Mouse (Mus musculus) CH12.LX (cell line): Measurements from ENCODE around the gene Gm20388. TPM values are rescaled to one million over a fixed set of nuclear protein-coding genes. Genes with fewer than 3 reads are reported as not detected.

ENCODE experiments used
- DNase-seq: peaks from one replicate; pipeline ENCODE4 v3.0.0-alpha.2; 2013; ENCODE audit errors: extremely low read depth
- H3K27ac ChIP-seq: 2 replicates; pipeline ENCODE4 v1.5.1; 2012; ENCODE audit warnings: low read depth, mild to moderate bottlenecking, control low read depth, moderate library complexity; ENCODE audit not compliant: insufficient read depth
- H3K27me3 ChIP-seq: replicated peaks from 2 replicates; pipeline ENCODE3; 2012; ENCODE audit warnings: inconsistent platforms
- H3K36me3 ChIP-seq, 2 experiments: replicated peaks in 1 of 2; 2 replicates each; pipeline versions ENCODE3 to v1.6.1; 2012; ENCODE audit warnings: inconsistent platforms in 1 of 2, low read length in 1 of 2, mild to moderate bottlenecking in 1 of 2, mixed read lengths in 1 of 2, moderate library complexity in 1 of 2; ENCODE audit not compliant: control insufficient read depth in 1 of 2, insufficient read depth in 1 of 2
- H3K4me1 ChIP-seq, 2 experiments: 2 replicates each; pipeline ENCODE4 v1.6.1; 2012; ENCODE audit warnings: inconsistent platforms in 1 of 2, moderate library complexity in 1 of 2; ENCODE audit not compliant: insufficient read depth in 2 of 2, control insufficient read depth in 1 of 2
- H3K4me2 ChIP-seq: 2 replicates; pipeline ENCODE4 v1.6.1; 2012; ENCODE audit warnings: low read depth, mild to moderate bottlenecking, control low read depth; ENCODE audit not compliant: poor library complexity, insufficient read depth, severe bottlenecking
- H3K4me3 ChIP-seq, 3 experiments: fragments of 150-350 bp in 1 of 3; sonication (generic) in 1 of 3; replicated peaks in 1 of 3; 2 replicates each; pipeline versions ENCODE3 to v1.5.1; 2011 to 2012; ENCODE audit warnings: low read depth in 2 of 3, low read length in 2 of 3, mild to moderate bottlenecking in 2 of 3, moderate library complexity in 2 of 3, control low read depth in 1 of 3, improper control_type of control experiment in 1 of 3, inconsistent platforms in 1 of 3, mixed read lengths in 1 of 3; ENCODE audit not compliant: poor library complexity in 1 of 3
- H3K79me2 ChIP-seq: replicated peaks from 2 replicates; pipeline ENCODE4 v1.6.1; 2012; ENCODE audit warnings: mild to moderate bottlenecking, moderate library complexity; ENCODE audit not compliant: control insufficient read depth, poor library complexity, insufficient read depth, severe bottlenecking; ENCODE audit errors: extremely low read depth
- H3K9ac ChIP-seq: 2 replicates; pipeline ENCODE4 v1.6.1; 2012; ENCODE audit warnings: low read depth, mild to moderate bottlenecking, control low read depth, moderate library complexity; ENCODE audit not compliant: insufficient read depth
- H3K9me3 ChIP-seq: replicated peaks from 2 replicates; pipeline ENCODE3; 2012; ENCODE audit warnings: low read length, inconsistent platforms, mixed read lengths
- CHD2 ChIP-seq: IDR thresholded peaks from 2 replicates; pipeline ENCODE4 v1.6.1; 2011; ENCODE audit warnings: low read length, improper control_type of control experiment
- E2F4 ChIP-seq: IDR thresholded peaks from 2 replicates; pipeline ENCODE4 v1.6.1; 2011; ENCODE audit warnings: low read depth, low read length, improper control_type of control experiment; ENCODE audit not compliant: insufficient replicate concordance
- ETS1 ChIP-seq: conservative IDR thresholded peaks from 2 replicates; pipeline ENCODE4 v1.6.1; 2012; ENCODE audit warnings: low read depth, mild to moderate bottlenecking, inconsistent platforms, low read length, improper control_type of control experiment, moderate library complexity
- JUN ChIP-seq: IDR thresholded peaks from 2 replicates; pipeline ENCODE4 v1.6.1; 2011; ENCODE audit warnings: low read depth, mild to moderate bottlenecking, low read length, improper control_type of control experiment, moderate library complexity; ENCODE audit not compliant: insufficient read depth
- JUND ChIP-seq: conservative IDR thresholded peaks from 2 replicates; pipeline ENCODE4 v1.6.1; 2011; ENCODE audit warnings: low read depth, low read length, improper control_type of control experiment
- KAT2A ChIP-seq: IDR thresholded peaks from 2 replicates; pipeline ENCODE4 v1.6.1; 2012; ENCODE audit warnings: low read length, improper control_type of control experiment, inconsistent platforms; ENCODE audit not compliant: insufficient replicate concordance
- MAZ ChIP-seq: IDR thresholded peaks from 2 replicates; pipeline ENCODE4 v1.6.1; 2012; ENCODE audit warnings: low read depth, mild to moderate bottlenecking, inconsistent platforms, low read length, improper control_type of control experiment, moderate library complexity
- MXI1 ChIP-seq: IDR thresholded peaks from 2 replicates; pipeline ENCODE4 v1.6.1; 2011; ENCODE audit warnings: mild to moderate bottlenecking, low read depth, low read length, improper control_type of control experiment
- MYC ChIP-seq: IDR thresholded peaks from 2 replicates; pipeline ENCODE4 v1.6.1; 2011; ENCODE audit warnings: low read depth, mild to moderate bottlenecking, improper control_type of control experiment, low read length
- POLR2A ChIP-seq: IDR thresholded peaks from 2 replicates; pipeline ENCODE4 v1.6.1; 2011; ENCODE audit warnings: low read depth, mild to moderate bottlenecking, improper control_type of control experiment, low read length
- RAD21 ChIP-seq: IDR thresholded peaks from 2 replicates; pipeline ENCODE4 v1.6.1; 2011; ENCODE audit warnings: low read depth, mild to moderate bottlenecking, low read length, improper control_type of control experiment, moderate library complexity
- SIN3A ChIP-seq: IDR thresholded peaks from 2 replicates; pipeline ENCODE4 v1.6.1; 2012; ENCODE audit warnings: low read length, improper control_type of control experiment, inconsistent platforms
- SMC3 ChIP-seq: IDR thresholded peaks from 2 replicates; pipeline ENCODE4 v1.6.1; 2011; ENCODE audit warnings: low read depth, low read length, improper control_type of control experiment
- USF1 ChIP-seq: IDR thresholded peaks from 2 replicates; pipeline ENCODE4 v1.6.1; 2014; ENCODE audit warnings: low read depth, mild to moderate bottlenecking, inconsistent platforms, low read length, improper control_type of control experiment
- USF2 ChIP-seq: conservative IDR thresholded peaks from 2 replicates; pipeline ENCODE4 v1.6.1; 2011; ENCODE audit warnings: low read depth, low read length, improper control_type of control experiment
- ZC3H11A ChIP-seq: IDR thresholded peaks from 2 replicates; pipeline ENCODE4 v1.6.1; 2012; ENCODE audit warnings: low read depth, mild to moderate bottlenecking, inconsistent platforms, low read length, improper control_type of control experiment
- ZMIZ1 ChIP-seq: IDR thresholded peaks from 2 replicates; pipeline ENCODE4 v1.6.1; 2012; ENCODE audit warnings: low read depth, mild to moderate bottlenecking, inconsistent platforms, low read length, improper control_type of control experiment
- dilution Hi-C: fragments of 300-500 bp; cut with MboI; formaldehyde crosslinking; loops from 2 replicates; pipeline ENCODE4 v1.14.3; 2020; ENCODE audit warnings: low sequenced_read_pairs; ENCODE audit not compliant: extremely low pct_unique_long_range_greater_than_20kb, extremely low pct_ligation_motif_present
- in situ Hi-C: fragments of 300-500 bp; cut with MboI; formaldehyde crosslinking; loops from 3 replicates; pipeline ENCODE4 v1.14.3; 2019; ENCODE audit warnings: low sequenced_read_pairs, low pct_ligation_motif_present, low pct_unique_long_range_greater_than_20kb, mixed read lengths
- polyA plus RNA-seq: library from polyadenylated mRNA; unstranded; fragments of >175 nt; gene quantifications from 2 replicates; pipeline ENCODE4 v1.2.1, GENCODE M21; 2012; ENCODE audit warnings: low read depth; ENCODE audit not compliant: insufficient read length
- total RNA-seq, 2 experiments: library from RNA; depleted of rRNA; stranded (reverse); fragments of 300-350 nt in 1 of 2; fragments of >200 nt in 1 of 2; gene quantifications; 2 replicates each; pipeline ENCODE4 v1.2.3; 2012 to 2014

Gm20388 gene
- total and polyA plus RNA-seq, 3 experiments, result 14.8 to 26.3 (median 22.2) TPM

- no peak for DNase-seq
- H3K9ac ChIP-seq, result no peak overlapping the region
- dilution Hi-C loops (no loop called here), in situ Hi-C loops (no loop called here)
- peaks cover 65% of the 10 kb centered on the region for H3K27me3 ChIP-seq
- no peaks in the 10 kb centered on the region for H3K4me1 ChIP-seq
- H3K36me3 ChIP-seq, result no peaks in the 10 kb centered on the region
- H3K4me2 ChIP-seq, result no peak overlapping the region
- H3K9me3 ChIP-seq, result peaks cover 2% of the 10 kb centered on the region
- H3K27ac ChIP-seq, result no peak overlapping the region
- no peak for TF ChIP-seq ZMIZ1
- no peaks in the 10 kb centered on the region for H3K79me2 ChIP-seq
- H3K4me3 ChIP-seq, result no peak overlapping the region
Observed at GRCm38 (mm10) chr8:121484072-121484782, 1573.6 kb downstream of the Gm20388 start.

GRCm38 (mm10) chr8:121491633-121492032 lies 1581.0 kb downstream of the Gm20388 start:
- TF ChIP-seq CHD2 (no peak), ZC3H11A (no peak), KAT2A (no peak), POLR2A (no peak)
- TF ChIP-seq, all 38 proteins: peak for 0
- no peaks in the 10 kb centered on the region for H3K36me3 ChIP-seq
- H3K9ac ChIP-seq, result no peak overlapping the region
- DNase-seq, result no peak
- dilution Hi-C loops (no loop called here), in situ Hi-C loops (no loop called here)
- H3K4me3 ChIP-seq, result no peak overlapping the region
- H3K4me1 ChIP-seq, result no peaks in the 10 kb centered on the region; a peak in 1 of 4 replicates
- peaks cover 61% of the 10 kb centered on the region for H3K27me3 ChIP-seq
- H3K27ac ChIP-seq, result no peak overlapping the region
- no peak overlapping the region for H3K4me2 ChIP-seq
- peaks cover 2% of the 10 kb centered on the region for H3K9me3 ChIP-seq
- no peaks in the 10 kb centered on the region for H3K79me2 ChIP-seq

- peaks cover 2% of the 10 kb centered on the region for H3K9me3 ChIP-seq
Observed at GRCm38 (mm10) chr8:121497621-121498020, 1587.0 kb downstream of the Gm20388 start.

More at GRCm38 (mm10) chr8:121497621-121498020, 1587.0 kb downstream of the Gm20388 start:
- no peaks in the 10 kb centered on the region for H3K79me2 ChIP-seq
- no peak overlapping the region for H3K9ac ChIP-seq
- H3K4me3 ChIP-seq, result no peak overlapping the region
- no peak overlapping the region for H3K4me2 ChIP-seq
- no peaks in the 10 kb centered on the region for H3K36me3 ChIP-seq
- peaks cover 83% of the 10 kb centered on the region for H3K27me3 ChIP-seq
- H3K27ac ChIP-seq, result no peak overlapping the region
- in situ Hi-C loops, result no loop called here
- H3K4me1 ChIP-seq, result no peaks in the 10 kb centered on the region
- dilution Hi-C loops, result no loop called here
- no peak for DNase-seq
- no peak for TF ChIP-seq JUND
- TF ChIP-seq CHD2, result no peak
- no peak for TF ChIP-seq RAD21
- no peak for TF ChIP-seq MXI1
- TF ChIP-seq MYC, result no peak
- TF ChIP-seq SMC3, result no peak
- no peak for TF ChIP-seq ETS1
- no peak for TF ChIP-seq SIN3A
- TF ChIP-seq MAZ, result no peak
- no peak for TF ChIP-seq ZMIZ1
- no peak for TF ChIP-seq E2F4
- no peak for TF ChIP-seq USF1
- TF ChIP-seq USF2, result no peak
- TF ChIP-seq JUN, result no peak
